14 mouse cellular contexts compared by ENCODE assay signal in genomic region chrX:52934496-52934895, GRCm38 (mm10). TPM values are rescaled to one million over a fixed set of nuclear protein-coding genes. Genes with fewer than 3 reads are reported as not detected.
DNase-seq lines count a peak whose midpoint lies in the region; ATAC-seq and TF ChIP-seq lines count a peak whose summit lies in the region.
"Had no signal": no experiment of that assay in that cellular context is flagged by ENCODE, and none has a peak within 500 bp of the region (broad histone marks: within the 10 kb centered on the region; RNA-seq: fewer than 3 reads in every experiment).

No protein-coding gene starts in this region.

- no peaks in the 10 kb centered on the region for H3K27me3 ChIP-seq in forebrain, embryonic 14.5 days (replicated peaks; ENCODE audit: control insufficient read depth, insufficient read depth, low read length)
- H3K27me3 ChIP-seq in forebrain, embryonic 13.5 days, result no peaks in the 10 kb centered on the region
- H3K27me3 ChIP-seq in limb, embryonic 14.5 days (ENCODE audit: control insufficient read depth, insufficient read depth, low read length), result no peaks in the 10 kb centered on the region
- no peaks in the 10 kb centered on the region for H3K27me3 ChIP-seq in limb, embryonic 10.5 days (ENCODE audit: low read depth, poor library complexity, severe bottlenecking)
- H3K27me3 ChIP-seq: embryonic facial prominence, embryonic 15.5 days had no signal

- intact Hi-C loops in heart, postnatal 25 days (cut with DNase I), result loop anchor here (2.0 kb wide), 1 partner anchor 70 kb away; no protein-coding TSS in a partner anchor

- WGBS in forebrain, embryonic 14.5 days, result 67% methylated on average over 2 of the region's 2 CpGs
- WGBS in forebrain, embryonic 13.5 days, result 73% methylated on average over 2 of the region's 2 CpGs
- 55% methylated on average over 2 of the region's 2 CpGs for WGBS in limb, embryonic 14.5 days
- 73% methylated on average over 2 of the region's 2 CpGs for WGBS in limb, embryonic 10.5 days

- TF ChIP-seq POLR2A in limb, embryonic 14.5 days (IDR thresholded peaks at IDR 0.05; ENCODE audit: borderline replicate concordance, extremely low read depth, insufficient read depth, insufficient read length), result no peak

- no peaks in the 10 kb centered on the region for H3K9me3 ChIP-seq in forebrain, embryonic 14.5 days (replicated peaks; ENCODE audit: control insufficient read depth, low read length)
- H3K9me3 ChIP-seq in forebrain, embryonic 13.5 days (replicated peaks), result no peaks in the 10 kb centered on the region
- H3K9me3 ChIP-seq in limb, embryonic 14.5 days (ENCODE audit: control insufficient read depth, low read length), result no peaks in the 10 kb centered on the region
- H3K9me3 ChIP-seq in limb, embryonic 10.5 days (replicated peaks), result no peaks in the 10 kb centered on the region
- H3K9me3 ChIP-seq: embryonic facial prominence, embryonic 15.5 days had no signal

- H3K4me3 ChIP-seq in forebrain, embryonic 14.5 days (ENCODE audit: low read depth, low read length), result no peak overlapping the region
- H3K4me3 ChIP-seq in forebrain, embryonic 13.5 days, result no peak overlapping the region
- no peak overlapping the region for H3K4me3 ChIP-seq in limb, embryonic 14.5 days (replicated peaks; ENCODE audit: low read length)
- no peak overlapping the region for H3K4me3 ChIP-seq in limb, embryonic 10.5 days
- H3K4me3 ChIP-seq: embryonic facial prominence, embryonic 15.5 days; myocyte had no signal

- peak; percentile 32; the same call in 1 of the 2 replicates for ATAC-seq in forebrain, embryonic 14.5 days
- ATAC-seq in forebrain, embryonic 13.5 days, result no peak
- ATAC-seq in limb, embryonic 14.5 days (ENCODE audit: low FRiP score, low read depth), result no peak
- ATAC-seq in megakaryocyte progenitor cell, adult 5-6 weeks (replicated peaks; ENCODE audit: poor library complexity), result peak; percentile 64; the same call in 1 of the 2 replicates

- no peak overlapping the region for H3K4me2 ChIP-seq in forebrain, embryonic 14.5 days (ENCODE audit: low read length)
- H3K4me2 ChIP-seq in forebrain, embryonic 13.5 days, result no peak overlapping the region
- H3K4me2 ChIP-seq in limb, embryonic 14.5 days (replicated peaks; ENCODE audit: low read depth, low read length, severe bottlenecking), result no peak overlapping the region
- H3K4me2 ChIP-seq: embryonic facial prominence, embryonic 15.5 days had no signal

- peaks cover 8% of the 10 kb centered on the region for H3K36me3 ChIP-seq in forebrain, embryonic 14.5 days (ENCODE audit: control insufficient read depth, insufficient read depth, low read length)
- H3K36me3 ChIP-seq in forebrain, embryonic 13.5 days (ENCODE audit: poor library complexity, severe bottlenecking), result peaks cover 9% of the 10 kb centered on the region
- H3K36me3 ChIP-seq in limb, embryonic 14.5 days (ENCODE audit: control insufficient read depth, insufficient read depth, low read length), result peaks cover 6% of the 10 kb centered on the region; the same call in 1 of the 2 replicates
- peaks cover 37% of the 10 kb centered on the region for H3K36me3 ChIP-seq in limb, embryonic 10.5 days
- H3K36me3 ChIP-seq: embryonic facial prominence, embryonic 15.5 days had no signal

- peak; percentile 48 for DNase-seq in forebrain, embryonic 14.5 days (ENCODE audit: low spot score)
- peak; percentile 15 for DNase-seq in limb, embryonic 14.5 days (ENCODE audit: low spot score)
- no peak for DNase-seq in limb, embryonic 10.5 days (ENCODE audit: low spot score)
- peak; percentile 28 for DNase-seq in Muller cell, postnatal 12 days (ENCODE audit: inconsistent ontology term)
- no peak for DNase-seq in right cerebral cortex, postnatal 36 days (ENCODE audit: low spot score in 2 of 2)
- no peak for DNase-seq in heart, postnatal 25 days (ENCODE audit: low spot score)
- DNase-seq: adrenal gland, adult 2 months; kidney, postnatal 4 days; lung, postnatal 14 days; right cerebral cortex, adult 18-20 months had no signal

- H3K27ac ChIP-seq in forebrain, embryonic 14.5 days (ENCODE audit: low read depth, low read length), result no peak overlapping the region
- no peak overlapping the region for H3K27ac ChIP-seq in forebrain, embryonic 13.5 days
- no peak overlapping the region for H3K27ac ChIP-seq in limb, embryonic 14.5 days (replicated peaks; ENCODE audit: low read depth, low read length)
- H3K27ac ChIP-seq in limb, embryonic 10.5 days, result no peak overlapping the region
- H3K27ac ChIP-seq: embryonic facial prominence, embryonic 15.5 days had no signal

- H3K9ac ChIP-seq in forebrain, embryonic 14.5 days (ENCODE audit: low read length), result no peak overlapping the region
- no peak overlapping the region for H3K9ac ChIP-seq in forebrain, embryonic 13.5 days
- no peak overlapping the region for H3K9ac ChIP-seq in limb, embryonic 14.5 days (ENCODE audit: low read depth, low read length, severe bottlenecking)
- H3K9ac ChIP-seq: embryonic facial prominence, embryonic 15.5 days had no signal

- no peaks in the 10 kb centered on the region for H3K4me1 ChIP-seq in forebrain, embryonic 14.5 days (ENCODE audit: control insufficient read depth, insufficient read depth, low read length)
- H3K4me1 ChIP-seq in forebrain, embryonic 13.5 days, result no peaks in the 10 kb centered on the region
- no peaks in the 10 kb centered on the region for H3K4me1 ChIP-seq in limb, embryonic 14.5 days (ENCODE audit: control insufficient read depth, insufficient read depth, low read length)
- H3K4me1 ChIP-seq in limb, embryonic 10.5 days, result no peaks in the 10 kb centered on the region
- H3K4me1 ChIP-seq: embryonic facial prominence, embryonic 15.5 days had no signal

RNA-seq across cellular contexts. Expression of gene Phf6, which starts 22.4 kb away (rescaled TPM):
- polyA plus RNA-seq in forebrain, embryonic 14.5 days (2014; fragmentation: Nextera tagmentation; extraction: Ambion mirVana), result 98.6 and 110 TPM in 2 replicates
- polyA plus RNA-seq in forebrain, embryonic 13.5 days (2015; fragmentation: Nextera tagmentation; extraction: Ambion mirVana), result 99.4 and 102 TPM in 2 replicates
- 25.0 and 26.1 TPM in 2 replicates for polyA plus RNA-seq in limb, embryonic 14.5 days (2012; rRNA removed)
- polyA plus RNA-seq in limb, embryonic 14.5 days (2014; fragmentation: Nextera tagmentation; extraction: Ambion mirVana), result 40.3 and 53.2 TPM in 2 replicates
- polyA plus RNA-seq in limb, embryonic 10.5 days (2016; fragmentation: Nextera tagmentation; extraction: Ambion mirVana), result 78.4 and 98.0 TPM in 2 replicates
- 42.8 and 45.0 TPM in 2 replicates for total RNA-seq in megakaryocyte progenitor cell, adult 5-6 weeks (2015)
- 35.3 and 41.6 TPM in 2 replicates for total RNA-seq in megakaryocyte progenitor cell, adult 5-6 weeks (2017)
- total RNA-seq in heart, postnatal 25 days (2021), result 1 to 10 TPM; 4.1 to 5.2 TPM

RNA-seq across cellular contexts. Expression of gene Hprt, which starts 53.4 kb away (rescaled TPM):
- polyA plus RNA-seq in forebrain, embryonic 14.5 days (2014; fragmentation: Nextera tagmentation; extraction: Ambion mirVana), result 87.9 and 93.1 TPM in 2 replicates
- polyA plus RNA-seq in forebrain, embryonic 13.5 days (2015; fragmentation: Nextera tagmentation; extraction: Ambion mirVana), result 78.1 and 78.3 TPM in 2 replicates
- polyA plus RNA-seq in limb, embryonic 14.5 days (2012; rRNA removed), result 45.3 and 60.9 TPM in 2 replicates
- polyA plus RNA-seq in limb, embryonic 14.5 days (2014; fragmentation: Nextera tagmentation; extraction: Ambion mirVana), result 120 and 140 TPM in 2 replicates
- polyA plus RNA-seq in limb, embryonic 10.5 days (2016; fragmentation: Nextera tagmentation; extraction: Ambion mirVana), result 103 and 139 TPM in 2 replicates
- 392 and 418 TPM in 2 replicates for total RNA-seq in megakaryocyte progenitor cell, adult 5-6 weeks (2015)
- total RNA-seq in megakaryocyte progenitor cell, adult 5-6 weeks (2017), result 395 and 396 TPM in 2 replicates
- 10 to 100 TPM; 57.7 to 66.7 TPM for total RNA-seq in heart, postnatal 25 days (2021)

Comparison
In these comparisons a context has a peak if more than half of its experiments do, and no peak if none do; other contexts are left out.
1. ATAC-seq: peak in forebrain, embryonic 14.5 days (single experiment) and megakaryocyte progenitor cell, adult 5-6 weeks (single experiment); none in forebrain, embryonic 13.5 days (single experiment) and limb, embryonic 14.5 days (single experiment).
2. DNase-seq: peak in forebrain, embryonic 14.5 days (single experiment), limb, embryonic 14.5 days (single experiment) and Muller cell, postnatal 12 days (single experiment); none in limb, embryonic 10.5 days (single experiment), right cerebral cortex, postnatal 36 days (0 of 2) and heart, postnatal 25 days (single experiment).